Mouse (Mus musculus): ENCODE data around the gene Cltrn. TPM values are rescaled to one million over a fixed set of nuclear protein-coding genes. Genes with fewer than 3 reads are reported as not detected.

Cltrn gene
- total and polyA plus RNA-seq, 2 experiments from 2014 or later, result not detected

- WGBS, result 82% methylated on average over 5 of the region's 5 CpGs
- no peaks in the 10 kb centered on the region for H3K4me1 ChIP-seq (ENCODE audit: insufficient read depth, low read length)
- no peak for TF ChIP-seq CTCF (IDR thresholded peaks at IDR 0.05; ENCODE audit: low read depth)
- no peaks in the 10 kb centered on the region for H3K9me3 ChIP-seq (ENCODE audit: low read length)
- ATAC-seq (no peak), DNase-seq (ENCODE audit: low spot score) (no peak)
- no peak overlapping the region for H3K4me2 ChIP-seq (ENCODE audit: low read depth, low read length)
- no peaks in the 10 kb centered on the region for H3K27me3 ChIP-seq (ENCODE audit: insufficient read depth, low read length)
- H3K36me3 ChIP-seq (ENCODE audit: insufficient read depth, low read length), result no peaks in the 10 kb centered on the region
- H3K4me3 ChIP-seq (ENCODE audit: low read length), result no peak overlapping the region
- no peak overlapping the region for H3K9ac ChIP-seq (replicated peaks; ENCODE audit: low read length)
- H3K27ac ChIP-seq, result no peak overlapping the region
Measured at GRCm38 (mm10) chrX:164093435-164093834, 4.8 kb downstream of the Cltrn start.

GRCm38 (mm10) chrX:164095838-164096237 is 7.2 kb downstream of the Cltrn start:
- H3K4me2 ChIP-seq (ENCODE audit: low read depth, low read length), result no peak overlapping the region
- H3K9me3 ChIP-seq (ENCODE audit: low read length), result no peaks in the 10 kb centered on the region
- ATAC-seq (no peak), DNase-seq (ENCODE audit: low spot score) (no peak)
- 86% methylated on average over 2 of the region's 2 CpGs for WGBS
- no peak overlapping the region for H3K27ac ChIP-seq
- H3K9ac ChIP-seq (replicated peaks; ENCODE audit: low read length), result no peak overlapping the region
- H3K27me3 ChIP-seq (ENCODE audit: insufficient read depth, low read length), result no peaks in the 10 kb centered on the region
- H3K4me1 ChIP-seq (ENCODE audit: insufficient read depth, low read length), result no peaks in the 10 kb centered on the region
- TF ChIP-seq CTCF (IDR thresholded peaks at IDR 0.05; ENCODE audit: low read depth), result no peak
- H3K36me3 ChIP-seq (ENCODE audit: insufficient read depth, low read length), result no peaks in the 10 kb centered on the region
- H3K4me3 ChIP-seq (ENCODE audit: low read length), result no peak overlapping the region

DNA sequence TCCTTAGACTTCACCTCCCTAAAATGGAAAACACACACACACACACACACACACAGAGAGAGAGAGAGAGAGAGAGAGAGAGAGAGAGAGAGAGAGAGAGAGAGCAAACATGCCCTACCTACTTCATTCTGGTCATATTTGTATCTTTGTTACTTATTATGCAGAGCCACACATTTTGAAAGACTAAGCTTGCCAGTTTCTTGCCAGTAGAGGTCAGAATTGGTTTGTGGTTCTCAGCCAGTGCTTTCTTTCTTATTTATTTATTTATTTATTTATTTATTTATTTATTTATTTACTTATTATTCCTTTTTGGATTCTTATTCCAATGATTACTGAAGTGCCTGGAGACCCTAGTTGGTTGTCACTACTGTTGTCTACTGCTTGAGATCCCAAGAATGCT is 12.9 kb downstream of the Cltrn start:
- no peak overlapping the region for H3K4me2 ChIP-seq (ENCODE audit: low read depth, low read length)
- H3K27ac ChIP-seq, result no peak overlapping the region
- TF ChIP-seq CTCF (IDR thresholded peaks at IDR 0.05; ENCODE audit: low read depth), result no peak
- peak; percentile 3 for DNase-seq (ENCODE audit: low spot score)
- no peak overlapping the region for H3K4me3 ChIP-seq (ENCODE audit: low read length)
- no peaks in the 10 kb centered on the region for H3K36me3 ChIP-seq (ENCODE audit: insufficient read depth, low read length)
- no peak overlapping the region for H3K9ac ChIP-seq (replicated peaks; ENCODE audit: low read length)
- H3K27me3 ChIP-seq (ENCODE audit: insufficient read depth, low read length), result no peaks in the 10 kb centered on the region
- ATAC-seq, result no peak
- no peaks in the 10 kb centered on the region for H3K4me1 ChIP-seq (ENCODE audit: insufficient read depth, low read length)
- no peaks in the 10 kb centered on the region for H3K9me3 ChIP-seq (ENCODE audit: low read length)

DNA sequence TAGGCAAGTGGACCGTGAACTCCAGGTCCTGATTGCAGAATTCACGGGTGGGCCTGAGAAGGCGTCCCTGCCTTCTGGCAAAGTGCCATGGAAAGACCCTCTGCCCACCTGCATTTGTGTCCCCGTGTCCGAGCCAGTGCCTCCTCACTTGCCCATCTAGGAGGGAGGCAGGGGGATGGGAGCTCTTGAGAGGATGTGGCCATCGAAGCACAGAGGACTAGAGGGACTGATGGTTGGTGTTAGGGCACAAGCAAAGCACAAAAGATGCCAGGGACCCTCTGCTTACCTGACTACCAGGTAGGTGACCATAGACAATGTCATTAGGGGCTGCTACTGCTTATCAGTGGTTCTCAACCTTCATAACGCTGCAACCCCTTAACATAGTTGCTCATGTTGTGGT is 13.6 kb downstream of the Cltrn start:
- TF ChIP-seq CTCF (IDR thresholded peaks at IDR 0.05; ENCODE audit: low read depth), result no peak
- no peak for DNase-seq (ENCODE audit: low spot score)
- H3K27me3 ChIP-seq (ENCODE audit: insufficient read depth, low read length), result no peaks in the 10 kb centered on the region
- ATAC-seq, result no peak
- H3K27ac ChIP-seq, result no peak overlapping the region
- no peaks in the 10 kb centered on the region for H3K36me3 ChIP-seq (ENCODE audit: insufficient read depth, low read length)
- WGBS, result 78% methylated on average over 7 of the region's 7 CpGs
- no peaks in the 10 kb centered on the region for H3K9me3 ChIP-seq (ENCODE audit: low read length)
- H3K4me2 ChIP-seq (ENCODE audit: low read depth, low read length), result no peak overlapping the region
- H3K9ac ChIP-seq (replicated peaks; ENCODE audit: low read length), result no peak overlapping the region
- no peak overlapping the region for H3K4me3 ChIP-seq (ENCODE audit: low read length)
- no peaks in the 10 kb centered on the region for H3K4me1 ChIP-seq (ENCODE audit: insufficient read depth, low read length)

GRCm38 (mm10) chrX:164102656-164103055 is 14.0 kb downstream of the Cltrn start:
- 68% methylated on average over 6 of the region's 6 CpGs for WGBS

GRCm38 (mm10) chrX:164111146-164111545 is 22.5 kb downstream of the Cltrn start:
- TF ChIP-seq CTCF (IDR thresholded peaks at IDR 0.05; ENCODE audit: low read depth), result no peak
- no peak for ATAC-seq

More at GRCm38 (mm10) chrX:164102656-164103055, 14.0 kb downstream of the Cltrn start:
- DNase-seq (ENCODE audit: low spot score), result no peak
- no peak overlapping the region for H3K27ac ChIP-seq
- H3K36me3 ChIP-seq (ENCODE audit: insufficient read depth, low read length), result no peaks in the 10 kb centered on the region
- no peaks in the 10 kb centered on the region for H3K4me1 ChIP-seq (ENCODE audit: insufficient read depth, low read length)
- no peaks in the 10 kb centered on the region for H3K27me3 ChIP-seq (ENCODE audit: insufficient read depth, low read length)
- no peak overlapping the region for H3K4me3 ChIP-seq (ENCODE audit: low read length)
- TF ChIP-seq CTCF (IDR thresholded peaks at IDR 0.05; ENCODE audit: low read depth), result no peak
- no peak overlapping the region for H3K9ac ChIP-seq (replicated peaks; ENCODE audit: low read length)
- H3K4me2 ChIP-seq (ENCODE audit: low read depth, low read length), result no peak overlapping the region
- no peak for ATAC-seq
- no peaks in the 10 kb centered on the region for H3K9me3 ChIP-seq (ENCODE audit: low read length)

DNA sequence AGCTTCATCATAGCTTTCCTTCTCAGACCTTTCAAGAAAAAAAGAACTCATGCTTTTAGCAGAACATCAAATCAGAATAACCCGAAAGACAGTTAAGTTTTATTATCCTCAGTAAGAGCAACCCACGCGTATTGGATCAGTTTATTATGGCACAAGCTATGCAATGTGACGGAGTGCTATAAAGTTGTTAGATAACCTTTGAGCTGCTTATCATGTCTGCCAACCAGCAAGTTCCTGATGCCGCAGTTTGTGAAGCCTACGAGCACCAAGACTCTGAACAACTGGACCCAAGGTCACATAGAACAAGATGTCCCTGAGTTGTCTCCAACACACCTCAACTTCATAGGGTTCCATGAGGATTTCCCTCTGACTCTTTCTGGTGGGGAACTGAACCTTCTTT is 25.1 kb downstream of the Cltrn start:
- H3K9ac ChIP-seq (replicated peaks; ENCODE audit: low read length), result no peak overlapping the region
- ATAC-seq (no peak), DNase-seq (ENCODE audit: low spot score) (no peak)
- no peaks in the 10 kb centered on the region for H3K27me3 ChIP-seq (ENCODE audit: insufficient read depth, low read length)
- no peak overlapping the region for H3K4me3 ChIP-seq (ENCODE audit: low read length)
- no peak overlapping the region for H3K27ac ChIP-seq
- no peak for TF ChIP-seq CTCF (IDR thresholded peaks at IDR 0.05; ENCODE audit: low read depth)
- H3K4me2 ChIP-seq (ENCODE audit: low read depth, low read length), result no peak overlapping the region
- no peaks in the 10 kb centered on the region for H3K36me3 ChIP-seq (ENCODE audit: insufficient read depth, low read length)
- 93% methylated on average over 6 of the region's 6 CpGs for WGBS
- H3K4me1 ChIP-seq (ENCODE audit: insufficient read depth, low read length), result no peaks in the 10 kb centered on the region
- no peaks in the 10 kb centered on the region for H3K9me3 ChIP-seq (ENCODE audit: low read length)

More at GRCm38 (mm10) chrX:164111146-164111545, 22.5 kb downstream of the Cltrn start:
- Histone ChIP-seq H3K9ac (replicated peaks; ENCODE audit: low read length) (no peak overlapping the region), H3K27ac (no peak overlapping the region), H3K4me2 (ENCODE audit: low read depth, low read length) (no peak overlapping the region), H3K36me3 (ENCODE audit: insufficient read depth, low read length) (no peaks in the 10 kb centered on the region), H3K9me3 (ENCODE audit: low read length) (no peaks in the 10 kb centered on the region), H3K27me3 (ENCODE audit: insufficient read depth, low read length) (no peaks in the 10 kb centered on the region), H3K4me1 (ENCODE audit: insufficient read depth, low read length) (no peaks in the 10 kb centered on the region), H3K4me3 (ENCODE audit: low read length) (no peak overlapping the region)
- no peak for DNase-seq (ENCODE audit: low spot score)
- 82% methylated on average over 3 of the region's 3 CpGs for WGBS

Data from hindbrain, postnatal 0 days (tissue).